In the genomic region with DNA sequence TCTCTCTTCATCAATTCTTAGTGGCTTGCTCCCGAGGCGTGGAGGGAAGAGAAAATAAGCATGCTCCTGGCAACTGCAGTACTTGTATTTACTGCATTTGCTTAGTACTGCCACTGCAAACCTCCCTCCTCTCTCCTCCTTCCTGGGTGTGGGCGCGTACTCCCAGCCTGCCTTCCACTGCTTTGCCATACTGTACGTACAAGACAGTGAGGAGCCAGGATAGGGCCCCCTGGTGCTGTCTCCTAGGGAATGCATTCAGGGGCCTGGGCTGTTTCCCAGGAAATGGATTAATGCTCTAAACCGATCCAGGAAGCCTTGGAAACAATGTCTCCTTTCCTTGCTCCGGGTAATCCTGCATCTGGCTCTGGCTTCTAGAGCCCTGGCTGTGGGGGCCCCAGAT, we compare ENCODE assay signal across 9 mouse cellular contexts. TPM values are rescaled to one million over a fixed set of nuclear protein-coding genes. Genes with fewer than 3 reads are reported as not detected.
DNase-seq lines count a peak whose midpoint lies in the region; ATAC-seq lines count a peak whose summit lies in the region.
"Had no signal": no experiment of that assay in that cellular context is flagged by ENCODE, and none has a peak within 500 bp of the region (broad histone marks: within the 10 kb centered on the region; RNA-seq: fewer than 3 reads in every experiment).

No protein-coding gene starts in this region.

- 0 out of 2 replicates have a peak overlapping the region, but pooled peaks have one; percentile 3 for H3K4me3 ChIP-seq in embryonic facial prominence, embryonic 10.5 days
- H3K4me3 ChIP-seq in intestine, embryonic 16.5 days (ENCODE audit: low read length), result no peak overlapping the region
- H3K4me3 ChIP-seq in midbrain, embryonic 14.5 days (replicated peaks; ENCODE audit: low read depth, low read length), result peak overlapping the region; percentile 0; the same call in 1 of the 2 replicates
- H3K4me3 ChIP-seq in heart, embryonic 11.5 days (ENCODE audit: low read depth, low read length), result no peak overlapping the region
- H3K4me3 ChIP-seq: heart, embryonic 13.5 days had no signal

- H3K4me2 ChIP-seq in intestine, embryonic 16.5 days (ENCODE audit: low read depth, low read length), result no peak overlapping the region
- H3K4me2 ChIP-seq in midbrain, embryonic 14.5 days (ENCODE audit: low read length), result peak overlapping the region; percentile 27
- no peak overlapping the region for H3K4me2 ChIP-seq in heart, embryonic 11.5 days
- H3K4me2 ChIP-seq: heart, embryonic 13.5 days had no signal

- DNase-seq in NIH3T3 (ENCODE audit: low read depth), result peak; percentile 30
- DNase-seq in embryonic facial prominence, embryonic 10.5 days (ENCODE audit: low spot score), result peak; percentile 8
- DNase-seq in midbrain, embryonic 14.5 days, result peak; percentile 87
- DNase-seq in spleen, adult 12 weeks (ENCODE audit: low spot score), result no peak
- DNase-seq in adrenal gland, postnatal 4 days (ENCODE audit: low spot score in 2 of 2), result no peak

- peaks cover 23% of the 10 kb centered on the region for H3K4me1 ChIP-seq in embryonic facial prominence, embryonic 10.5 days
- H3K4me1 ChIP-seq in intestine, embryonic 16.5 days (ENCODE audit: control insufficient read depth, insufficient read depth, low read length), result peaks cover 11% of the 10 kb centered on the region
- H3K4me1 ChIP-seq in midbrain, embryonic 14.5 days (ENCODE audit: control insufficient read depth, insufficient read depth, low read length), result peaks cover 24% of the 10 kb centered on the region
- H3K4me1 ChIP-seq in heart, embryonic 11.5 days (ENCODE audit: control insufficient read depth, insufficient read depth, low read length), result peaks cover 6% of the 10 kb centered on the region; the same call in 1 of the 2 replicates

- 24% methylated on average over 7 of the region's 7 CpGs for WGBS in embryonic facial prominence, embryonic 10.5 days
- WGBS in intestine, embryonic 16.5 days, result 20% methylated on average over 7 of the region's 7 CpGs
- 1% methylated on average over 7 of the region's 7 CpGs for WGBS in midbrain, embryonic 14.5 days
- 39% methylated on average over 7 of the region's 7 CpGs for WGBS in heart, embryonic 11.5 days (ENCODE audit: insufficient replicate concordance)

- H3K9ac ChIP-seq in intestine, embryonic 16.5 days (ENCODE audit: low read depth, low read length), result peak overlapping the region; percentile 10; the same call in 1 of the 2 replicates
- 0 out of 2 replicates have a peak overlapping the region, but pooled peaks have one; percentile 9 for H3K9ac ChIP-seq in midbrain, embryonic 14.5 days (replicated peaks; ENCODE audit: low read length)
- H3K9ac ChIP-seq in heart, embryonic 11.5 days (ENCODE audit: low read depth, low read length), result no peak overlapping the region
- H3K9ac ChIP-seq: heart, embryonic 13.5 days had no signal

- H3K27me3 ChIP-seq in embryonic facial prominence, embryonic 10.5 days (replicated peaks; ENCODE audit: low read depth, poor library complexity, severe bottlenecking), result peaks cover 66% of the 10 kb centered on the region
- peaks cover 34% of the 10 kb centered on the region for H3K27me3 ChIP-seq in intestine, embryonic 16.5 days (replicated peaks; ENCODE audit: control insufficient read depth, insufficient read depth, low read length)
- no peaks in the 10 kb centered on the region for H3K27me3 ChIP-seq in midbrain, embryonic 14.5 days (ENCODE audit: control insufficient read depth, insufficient read depth, low read length)
- peaks cover 45% of the 10 kb centered on the region for H3K27me3 ChIP-seq in heart, embryonic 11.5 days (ENCODE audit: control insufficient read depth, insufficient read depth, low read length)

- no peaks in the 10 kb centered on the region for H3K9me3 ChIP-seq in embryonic facial prominence, embryonic 10.5 days
- no peaks in the 10 kb centered on the region for H3K9me3 ChIP-seq in intestine, embryonic 16.5 days (ENCODE audit: control insufficient read depth, low read length)
- no peaks in the 10 kb centered on the region for H3K9me3 ChIP-seq in midbrain, embryonic 14.5 days (ENCODE audit: control insufficient read depth, low read length)
- H3K9me3 ChIP-seq in heart, embryonic 11.5 days (replicated peaks; ENCODE audit: control insufficient read depth, low read length), result no peaks in the 10 kb centered on the region
- H3K9me3 ChIP-seq: heart, embryonic 13.5 days had no signal

- H3K27ac ChIP-seq in embryonic facial prominence, embryonic 10.5 days (replicated peaks), result no peak overlapping the region; the same call in 1 of the 2 replicates
- H3K27ac ChIP-seq in intestine, embryonic 16.5 days (ENCODE audit: low read length), result no peak overlapping the region
- H3K27ac ChIP-seq in midbrain, embryonic 14.5 days (replicated peaks; ENCODE audit: low read depth, low read length), result peak overlapping the region; percentile 67
- H3K27ac ChIP-seq in heart, embryonic 11.5 days (ENCODE audit: low read depth, low read length), result no peak overlapping the region
- H3K27ac ChIP-seq: heart, embryonic 13.5 days had no signal

- ATAC-seq in intestine, embryonic 16.5 days, result no peak
- ATAC-seq in midbrain, embryonic 14.5 days (ENCODE audit: low FRiP score, low TSS enrichment), result peak; percentile 40; the same call in 1 of the 2 replicates
- ATAC-seq in heart, embryonic 11.5 days (replicated peaks; ENCODE audit: insufficient number of reproducible peaks, low FRiP score, low TSS enrichment), result no peak
- no peak for ATAC-seq in activated CD4-positive, CD25-positive, alpha-beta regulatory T cell, adult 4 months

- H3K36me3 ChIP-seq in embryonic facial prominence, embryonic 10.5 days (replicated peaks), result no peaks in the 10 kb centered on the region
- no peaks in the 10 kb centered on the region for H3K36me3 ChIP-seq in intestine, embryonic 16.5 days (ENCODE audit: control insufficient read depth, insufficient read depth, low read length)
- no peaks in the 10 kb centered on the region for H3K36me3 ChIP-seq in midbrain, embryonic 14.5 days (ENCODE audit: control insufficient read depth, insufficient read depth, low read length)
- H3K36me3 ChIP-seq in heart, embryonic 11.5 days (ENCODE audit: control insufficient read depth, insufficient read depth, low read length), result no peaks in the 10 kb centered on the region
- H3K36me3 ChIP-seq: heart, embryonic 13.5 days had no signal

RNA-seq across cellular contexts. Expression of a gene that starts 3.6 kb away (rescaled TPM):
- polyA plus RNA-seq in embryonic facial prominence, embryonic 10.5 days (2016; fragmentation: Nextera tagmentation; extraction: Ambion mirVana), result 3.0 and 3.7 TPM in 2 replicates
- 0.98 and 1.3 TPM in 2 replicates for polyA plus RNA-seq in intestine, embryonic 16.5 days (2015; fragmentation: Nextera tagmentation; extraction: Ambion mirVana)
- polyA plus RNA-seq in midbrain, embryonic 14.5 days (2014; fragmentation: Nextera tagmentation; extraction: Ambion mirVana), result 23.9 and 33.5 TPM in 2 replicates
- polyA plus RNA-seq in heart, embryonic 11.5 days (2014; fragmentation: Nextera tagmentation; extraction: Ambion mirVana), result 0.40 and 0.62 TPM in 2 replicates
- under 1 TPM; 0.21 to 0.45 TPM for polyA plus RNA-seq in activated CD4-positive, CD25-positive, alpha-beta regulatory T cell, adult 4 months (2017; shearing (Covaris generic))
- 1 to 10 TPM; 7.0 to 7.3 TPM for total RNA-seq in adrenal gland, postnatal 4 days (2021)

RNA-seq across cellular contexts. Expression of a gene that starts 27.6 kb away (rescaled TPM):
- 48.1 and 50.9 TPM in 2 replicates for polyA plus RNA-seq in embryonic facial prominence, embryonic 10.5 days (2016; fragmentation: Nextera tagmentation; extraction: Ambion mirVana)
- 51.1 and 55.5 TPM in 2 replicates for polyA plus RNA-seq in intestine, embryonic 16.5 days (2015; fragmentation: Nextera tagmentation; extraction: Ambion mirVana)
- polyA plus RNA-seq in midbrain, embryonic 14.5 days (2014; fragmentation: Nextera tagmentation; extraction: Ambion mirVana), result 61.9 and 79.7 TPM in 2 replicates
- polyA plus RNA-seq in heart, embryonic 11.5 days (2014; fragmentation: Nextera tagmentation; extraction: Ambion mirVana), result 36.2 and 38.8 TPM in 2 replicates
- polyA plus RNA-seq in activated CD4-positive, CD25-positive, alpha-beta regulatory T cell, adult 4 months (2017; shearing (Covaris generic)), result 10 to 100 TPM; 22.4 to 23.8 TPM
- 10 to 100 TPM; 54.1 to 57.8 TPM for total RNA-seq in adrenal gland, postnatal 4 days (2021)

Comparison
In these comparisons a context has a peak if more than half of its experiments do, and no peak if none do; other contexts are left out.
1. DNase-seq: peak in NIH3T3 (single experiment), embryonic facial prominence, embryonic 10.5 days (single experiment) and midbrain, embryonic 14.5 days (single experiment); none in spleen, adult 12 weeks (single experiment) and adrenal gland, postnatal 4 days (0 of 2).
2. H3K4me3 ChIP-seq: peak in embryonic facial prominence, embryonic 10.5 days (single experiment) and midbrain, embryonic 14.5 days (single experiment); none in intestine, embryonic 16.5 days (single experiment) and heart, embryonic 11.5 days (single experiment).